Mouse (Mus musculus) olfactory bulb, adult 2 months (tissue): ENCODE data around the gene Aph1a.
"Not testable (repeated sequence)": the region's sequence is repeated elsewhere in the genome, so short reads cannot be mapped to it uniquely, and the experiment has no call there.

Source experiments
- CTCF ChIP-seq: fragments of 200-500 bp; IDR thresholded peaks from 2 replicates; pipeline ENCODE4 v1.5.1; 2012; ENCODE audit warnings: low read depth, mild to moderate bottlenecking, low read length, moderate library complexity; ENCODE audit not compliant: insufficient read depth
- POLR2A ChIP-seq: fragments of 200-500 bp; IDR thresholded peaks from 2 replicates; pipeline ENCODE4 v1.6.1; 2012; ENCODE audit warnings: mild to moderate bottlenecking, low read depth, low read length, moderate library complexity; ENCODE audit not compliant: insufficient read depth

- TF ChIP-seq CTCF, POLR2A: not testable (repeated sequence)
These were observed 35.5 kb upstream of the Aph1a start for GRCm38 (mm10) chr3:95858278-95858677.
